Mouse (Mus musculus) G1E (cell line): ENCODE measurements around the gene Gm43552. TPM values are rescaled to one million over a fixed set of nuclear protein-coding genes. Genes with fewer than 3 reads are reported as not detected.

Source experiments
- ATAC-seq: 2 replicates; pipeline ENCODE4 v1.8.0; 2016; ENCODE audit warnings: mild to moderate bottlenecking; ENCODE audit not compliant: insufficient number of reproducible peaks, poor library complexity, low FRiP score, severe bottlenecking; ENCODE audit errors: extremely low read depth
- DNase-seq: peaks from one replicate; pipeline ENCODE4 v3.0.0; 2012; ENCODE audit warnings: low spot score
- H3K27me3 ChIP-seq: 2 replicates; pipeline ENCODE4 v1.6.1; 2012; ENCODE audit warnings: mild to moderate bottlenecking, low read length, inconsistent platforms; ENCODE audit not compliant: insufficient read depth
- H3K36me3 ChIP-seq: replicated peaks from 2 replicates; pipeline ENCODE3; 2012; ENCODE audit warnings: mild to moderate bottlenecking, inconsistent platforms
- H3K4me1 ChIP-seq: 2 replicates; pipeline ENCODE4 v1.6.1; 2012; ENCODE audit warnings: low read depth, low read length, inconsistent platforms, mixed read lengths; ENCODE audit not compliant: insufficient read depth
- H3K4me3 ChIP-seq: 2 replicates; pipeline ENCODE4 v1.5.1; 2012; ENCODE audit warnings: low read depth, mild to moderate bottlenecking, inconsistent platforms, low read length, moderate library complexity, mixed read lengths
- H3K9me3 ChIP-seq: replicated peaks from 2 replicates; pipeline ENCODE4 v1.6.1; 2012; ENCODE audit warnings: inconsistent platforms
- CTCF ChIP-seq: IDR thresholded peaks from 2 replicates; pipeline ENCODE4 v1.5.1; 2012; ENCODE audit warnings: low read depth, low read length, inconsistent platforms, mixed read lengths
- GATA1 ChIP-seq: IDR thresholded peaks from 2 replicates; pipeline ENCODE4 v1.6.1; 2012; ENCODE audit warnings: borderline replicate concordance, low read length, inconsistent platforms, mixed read lengths
- GATA2 ChIP-seq: IDR thresholded peaks from 2 replicates; pipeline ENCODE4 v1.6.1; 2012; ENCODE audit warnings: low read depth, low read length, inconsistent platforms, borderline replicate concordance
- POLR2AphosphoS5 ChIP-seq: IDR thresholded peaks from 2 replicates; pipeline ENCODE4 v1.6.1; 2012; ENCODE audit warnings: low read depth, low read length, inconsistent platforms; ENCODE audit not compliant: insufficient replicate concordance
- TAL1 ChIP-seq: conservative IDR thresholded peaks from 2 replicates; pipeline ENCODE4 v1.6.1; 2012; ENCODE audit warnings: low read depth, low read length, inconsistent platforms, mixed read lengths
- polyA plus RNA-seq: library from polyadenylated mRNA; stranded (reverse); fragments of >175 nt; gene quantifications from 2 replicates; pipeline ENCODE4 v1.2.3, GENCODE M21; 2012
- total RNA-seq, 2 experiments: library from RNA; stranded (forward) in 1 of 2; stranded (reverse) in 1 of 2; fragments of 200-1000 nt in 1 of 2; fragments of >200 nt in 1 of 2; fragmentation: Nextera tagmentation in 1 of 2; gene quantifications; 2 replicates each; pipeline ENCODE4 v1.2.3; 2014 to 2017

Gm43552 gene
- total and polyA plus RNA-seq, 3 experiments = 17.8 TPM; not detected in 2

DNA sequence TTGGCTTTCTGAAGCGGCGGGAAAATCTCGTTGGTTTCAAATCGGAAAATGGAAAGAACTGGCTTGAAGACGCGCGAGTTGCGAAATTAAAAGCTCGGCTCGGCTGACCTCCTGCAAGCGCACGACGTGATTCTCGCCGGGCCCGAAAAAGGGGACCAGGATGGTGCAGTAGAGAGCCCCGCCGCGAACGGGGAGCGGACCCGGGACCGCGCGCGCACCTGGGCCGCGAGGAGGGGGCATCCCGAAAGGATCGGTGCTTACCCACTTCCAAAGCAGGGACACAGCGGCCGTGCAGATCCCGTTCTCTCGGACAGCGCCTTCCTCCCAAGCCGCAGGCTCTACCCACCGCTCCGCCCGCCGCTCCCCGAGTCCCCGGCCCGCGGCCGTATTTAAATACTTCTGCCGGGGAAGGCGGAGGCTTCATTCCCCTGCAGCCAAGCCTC is 57.2 kb downstream of the Gm43552 start:
- Histone ChIP-seq H3K9me3 (no peaks in the 10 kb centered on the region), H3K4me3 (peak overlapping the region; percentile 87), H3K36me3 (no peaks in the 10 kb centered on the region), H3K27me3 (peaks cover 13% of the 10 kb centered on the region), H3K4me1 (peaks cover 28% of the 10 kb centered on the region)
- no peak for ATAC-seq
- DNase-seq = peak; percentile 31
- TF ChIP-seq GATA1 = no peak
- no peak for TF ChIP-seq CTCF
- TF ChIP-seq POLR2AphosphoS5 = no peak
- no peak for TF ChIP-seq TAL1
- no peak for TF ChIP-seq GATA2

GRCm38 (mm10) chr5:65434471-65435362 is 57.9 kb downstream of the Gm43552 start:
- Histone ChIP-seq H3K9me3 (no peaks in the 10 kb centered on the region), H3K4me1 (peaks cover 28% of the 10 kb centered on the region), H3K27me3 (peaks cover 13% of the 10 kb centered on the region), H3K36me3 (no peaks in the 10 kb centered on the region), H3K4me3 (peak overlapping the region; percentile 87)
- no peak for TF ChIP-seq POLR2AphosphoS5
- TF ChIP-seq TAL1 = no peak
- TF ChIP-seq GATA1 = no peak
- no peak for TF ChIP-seq CTCF
- no peak for TF ChIP-seq GATA2
- DNase-seq (no peak), ATAC-seq (no peak)

DNA sequence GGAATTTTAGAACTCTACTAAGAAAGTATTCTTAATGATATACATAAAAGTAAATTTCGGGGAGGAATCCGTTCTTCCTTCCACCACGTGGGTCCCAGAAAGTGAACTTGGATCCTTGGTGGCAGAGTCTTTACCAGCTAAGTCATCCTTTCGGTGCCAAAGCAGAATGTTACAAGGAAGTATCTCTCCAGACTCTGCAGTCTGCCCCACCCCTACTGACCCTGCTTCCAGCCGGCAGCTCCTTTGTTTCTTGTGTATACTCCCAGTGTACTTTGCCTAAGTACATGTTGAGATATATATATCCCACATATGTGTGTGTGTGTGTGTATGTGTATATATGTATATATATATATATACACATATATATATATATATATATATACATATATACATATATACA is 63.2 kb downstream of the Gm43552 start:
- no peaks in the 10 kb centered on the region for H3K27me3 ChIP-seq
- DNase-seq (no peak), ATAC-seq (no peak)
- no peak for TF ChIP-seq CTCF
- H3K36me3 ChIP-seq = peaks cover 4% of the 10 kb centered on the region
- H3K4me1 ChIP-seq = peaks cover 19% of the 10 kb centered on the region
- no peaks in the 10 kb centered on the region for H3K9me3 ChIP-seq
- H3K4me3 ChIP-seq = no peak overlapping the region

DNA sequence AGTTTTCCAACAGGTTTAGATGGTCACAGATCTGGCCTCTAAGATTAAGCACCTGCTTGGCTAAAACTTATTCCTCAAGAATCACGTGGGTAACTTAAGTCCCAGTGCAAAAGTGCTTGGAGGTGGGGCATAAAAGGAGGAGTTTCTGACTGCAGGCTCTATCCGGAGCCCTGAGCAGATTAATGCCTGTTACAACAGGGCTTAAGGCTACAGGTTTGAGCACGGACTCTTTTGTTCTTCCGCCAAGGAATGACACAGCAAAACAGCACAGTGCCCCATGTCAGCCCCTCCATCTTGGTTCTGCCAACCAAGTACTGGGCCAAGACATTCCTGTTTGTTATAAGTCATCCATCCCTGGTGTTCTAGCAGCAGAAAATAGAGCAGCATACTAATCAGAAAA is 64.3 kb downstream of the Gm43552 start:
- no peak for DNase-seq
- no peaks in the 10 kb centered on the region for H3K9me3 ChIP-seq
- no peak overlapping the region for H3K4me3 ChIP-seq
- no peaks in the 10 kb centered on the region for H3K27me3 ChIP-seq
- TF ChIP-seq CTCF (no peak), GATA2 (no peak), GATA1 (no peak), POLR2AphosphoS5 (no peak), TAL1 (no peak)
- H3K36me3 ChIP-seq = peaks cover 5% of the 10 kb centered on the region
- ATAC-seq = no peak
- H3K4me1 ChIP-seq = peaks cover 24% of the 10 kb centered on the region

DNA sequence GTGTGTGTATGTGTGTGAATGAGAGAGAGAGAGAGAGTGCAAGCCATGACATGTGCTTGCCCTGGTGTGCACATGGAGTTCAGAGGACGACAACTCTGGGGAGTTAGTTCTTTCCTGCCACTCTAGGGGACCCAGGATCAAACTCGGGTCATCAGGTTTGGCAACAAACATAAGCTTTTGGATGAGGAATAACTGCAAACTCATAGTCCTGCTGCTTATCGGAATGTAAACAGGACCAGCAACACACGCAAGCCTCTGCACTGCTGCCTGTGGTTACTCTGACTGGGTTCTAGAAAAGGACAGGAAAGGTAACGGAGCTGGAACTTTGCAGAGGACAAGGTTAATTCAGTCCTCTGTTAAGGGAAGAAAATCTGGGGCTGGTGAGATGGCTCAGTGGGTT is 67.4 kb downstream of the Gm43552 start:
- Histone ChIP-seq H3K4me3 (no peak overlapping the region), H3K9me3 (no peaks in the 10 kb centered on the region), H3K27me3 (no peaks in the 10 kb centered on the region), H3K4me1 (peaks cover 47% of the 10 kb centered on the region), H3K36me3 (peaks cover 19% of the 10 kb centered on the region)
- DNase-seq (no peak), ATAC-seq (no peak)
- TF ChIP-seq GATA2 = no peak
- no peak for TF ChIP-seq POLR2AphosphoS5
- TF ChIP-seq TAL1 = no peak
- TF ChIP-seq GATA1 = no peak
- no peak for TF ChIP-seq CTCF

- Histone ChIP-seq H3K4me1 (peaks cover 49% of the 10 kb centered on the region), H3K27me3 (no peaks in the 10 kb centered on the region), H3K9me3 (no peaks in the 10 kb centered on the region), H3K36me3 (peaks cover 19% of the 10 kb centered on the region), H3K4me3 (peak overlapping the region; percentile 36; the same call in 1 of the 2 replicates)
- ATAC-seq (peak; percentile 68), DNase-seq (peak; percentile 8)
- TF ChIP-seq GATA1 (no peak), POLR2AphosphoS5 (no peak), CTCF (no peak), TAL1 (no peak), GATA2 (no peak)
Observed at GRCm38 (mm10) chr5:65424215-65424614, 68.4 kb downstream of the Gm43552 start.
